Mouse (Mus musculus): Measurements from ENCODE around the gene Slc24a3. TPM values are rescaled to one million over a fixed set of nuclear protein-coding genes. Genes with fewer than 3 reads are reported as not detected.

The Slc24a3 gene
- polyA plus RNA-seq, 1 experiment = 54.2 TPM

- Histone ChIP-seq H3K4me1 (ENCODE audit: control insufficient read depth, insufficient read depth, low read length) (no peaks in the 10 kb centered on the region; the same call in 1 of the 2 replicates), H3K27ac (ENCODE audit: insufficient read depth, low read length) (no peak overlapping the region), H3K4me3 (ENCODE audit: insufficient read depth, low read length) (no peak overlapping the region)
- TF ChIP-seq POLR2A (IDR thresholded peaks at IDR 0.05; ENCODE audit: extremely low read depth, insufficient read depth, low read length) = no peak
- TF ChIP-seq CTCF (IDR thresholded peaks at IDR 0.05; ENCODE audit: extremely low read depth, insufficient read depth, low read length) = no peak
These were observed 125.3 kb downstream of the Slc24a3 start for GRCm38 (mm10) chr2:145292816-145293215.

- no peak overlapping the region for H3K4me3 ChIP-seq (ENCODE audit: insufficient read depth, low read length)
- peaks cover 1% of the 10 kb centered on the region for H3K4me1 ChIP-seq (ENCODE audit: control insufficient read depth, insufficient read depth, low read length)
- no peak for TF ChIP-seq POLR2A (IDR thresholded peaks at IDR 0.05; ENCODE audit: extremely low read depth, insufficient read depth, low read length)
- TF ChIP-seq CTCF (IDR thresholded peaks at IDR 0.05; ENCODE audit: extremely low read depth, insufficient read depth, low read length) = no peak
- H3K27ac ChIP-seq (ENCODE audit: insufficient read depth, low read length) = no peak overlapping the region
These were observed 129.4 kb downstream of the Slc24a3 start for GRCm38 (mm10) chr2:145296906-145297305.

GRCm38 (mm10) chr2:145299914-145300699 lies 132.6 kb downstream of the Slc24a3 start:
- H3K27ac ChIP-seq (ENCODE audit: insufficient read depth, low read length) = no peak overlapping the region
- TF ChIP-seq POLR2A (IDR thresholded peaks at IDR 0.05; ENCODE audit: extremely low read depth, insufficient read depth, low read length) = no peak
- TF ChIP-seq CTCF (IDR thresholded peaks at IDR 0.05; ENCODE audit: extremely low read depth, insufficient read depth, low read length) = no peak
- H3K4me1 ChIP-seq (ENCODE audit: control insufficient read depth, insufficient read depth, low read length) = peaks cover 1% of the 10 kb centered on the region
- no peak overlapping the region for H3K4me3 ChIP-seq (ENCODE audit: insufficient read depth, low read length)

- H3K4me1 ChIP-seq (ENCODE audit: control insufficient read depth, insufficient read depth, low read length) = no peaks in the 10 kb centered on the region
- TF ChIP-seq CTCF (IDR thresholded peaks at IDR 0.05; ENCODE audit: extremely low read depth, insufficient read depth, low read length) = no peak
- TF ChIP-seq POLR2A (IDR thresholded peaks at IDR 0.05; ENCODE audit: extremely low read depth, insufficient read depth, low read length) = no peak
- H3K4me3 ChIP-seq (ENCODE audit: insufficient read depth, low read length) = no peak overlapping the region
- H3K27ac ChIP-seq (ENCODE audit: insufficient read depth, low read length) = no peak overlapping the region
These were observed 139.8 kb downstream of the Slc24a3 start for GRCm38 (mm10) chr2:145307231-145307883.

- Histone ChIP-seq H3K27ac (ENCODE audit: insufficient read depth, low read length) (no peak overlapping the region), H3K4me1 (ENCODE audit: control insufficient read depth, insufficient read depth, low read length) (no peaks in the 10 kb centered on the region), H3K4me3 (ENCODE audit: insufficient read depth, low read length) (no peak overlapping the region)
- TF ChIP-seq POLR2A (IDR thresholded peaks at IDR 0.05; ENCODE audit: extremely low read depth, insufficient read depth, low read length) (no peak), CTCF (IDR thresholded peaks at IDR 0.05; ENCODE audit: extremely low read depth, insufficient read depth, low read length) (no peak)
These were observed 151.4 kb downstream of the Slc24a3 start for GRCm38 (mm10) chr2:145318916-145319315.

GRCm38 (mm10) chr2:145321287-145321686 lies 153.7 kb downstream of the Slc24a3 start:
- Histone ChIP-seq H3K4me3 (ENCODE audit: insufficient read depth, low read length) (no peak overlapping the region), H3K27ac (ENCODE audit: insufficient read depth, low read length) (no peak overlapping the region), H3K4me1 (ENCODE audit: control insufficient read depth, insufficient read depth, low read length) (no peaks in the 10 kb centered on the region)
- TF ChIP-seq POLR2A (IDR thresholded peaks at IDR 0.05; ENCODE audit: extremely low read depth, insufficient read depth, low read length) (no peak), CTCF (IDR thresholded peaks at IDR 0.05; ENCODE audit: extremely low read depth, insufficient read depth, low read length) (no peak)

- no peaks in the 10 kb centered on the region for H3K4me1 ChIP-seq (ENCODE audit: control insufficient read depth, insufficient read depth, low read length)
- no peak for TF ChIP-seq CTCF (IDR thresholded peaks at IDR 0.05; ENCODE audit: extremely low read depth, insufficient read depth, low read length)
- TF ChIP-seq POLR2A (IDR thresholded peaks at IDR 0.05; ENCODE audit: extremely low read depth, insufficient read depth, low read length) = no peak
- no peak overlapping the region for H3K27ac ChIP-seq (ENCODE audit: insufficient read depth, low read length)
- no peak overlapping the region for H3K4me3 ChIP-seq (ENCODE audit: insufficient read depth, low read length)
These were observed 154.2 kb downstream of the Slc24a3 start for GRCm38 (mm10) chr2:145321755-145322154.

GRCm38 (mm10) chr2:145324477-145324876 lies 156.9 kb downstream of the Slc24a3 start:
- no peak overlapping the region for H3K27ac ChIP-seq (ENCODE audit: insufficient read depth, low read length)
- no peak for TF ChIP-seq CTCF (IDR thresholded peaks at IDR 0.05; ENCODE audit: extremely low read depth, insufficient read depth, low read length)
- TF ChIP-seq POLR2A (IDR thresholded peaks at IDR 0.05; ENCODE audit: extremely low read depth, insufficient read depth, low read length) = no peak

GRCm38 (mm10) chr2:145325852-145326251 lies 158.3 kb downstream of the Slc24a3 start:
- TF ChIP-seq CTCF (IDR thresholded peaks at IDR 0.05; ENCODE audit: extremely low read depth, insufficient read depth, low read length) (no peak), POLR2A (IDR thresholded peaks at IDR 0.05; ENCODE audit: extremely low read depth, insufficient read depth, low read length) (no peak)
- peaks cover 3% of the 10 kb centered on the region; the same call in 1 of the 2 replicates for H3K4me1 ChIP-seq (ENCODE audit: control insufficient read depth, insufficient read depth, low read length)
- H3K4me3 ChIP-seq (ENCODE audit: insufficient read depth, low read length) = no peak overlapping the region
- no peak overlapping the region for H3K27ac ChIP-seq (ENCODE audit: insufficient read depth, low read length)

More at GRCm38 (mm10) chr2:145324477-145324876, 156.9 kb downstream of the Slc24a3 start:
- Histone ChIP-seq H3K4me3 (ENCODE audit: insufficient read depth, low read length) (no peak overlapping the region), H3K4me1 (ENCODE audit: control insufficient read depth, insufficient read depth, low read length) (no peaks in the 10 kb centered on the region)
